Mouse (Mus musculus) v-Abl transformed pro-B cells (cell line): ENCODE data around the gene Hspa1b.
"Not testable (repeated sequence)": the region's sequence is repeated elsewhere in the genome, so short reads cannot be mapped to it uniquely, and the experiment has no call there.

Experiments used
- in situ Hi-C, 2 experiments: fragments of 400-800 bp; cut with MboI; formaldehyde crosslinking; loops; one replicate each; pipeline ENCODE4 v1.15.1; 2025; ENCODE audit not compliant: unreplicated experiment in 2 of 2

The Hspa1b gene

GRCm38 (mm10) chr17:34959130-34959778 lies at the start of gene Hspa1b:
Hspa1b (minus strand) TSS chr17:34959238.
- in situ Hi-C loops: not testable (repeated sequence)

- in situ Hi-C loops: loop anchor here in 1 of 2 experiments (10.0 kb wide), 1 partner anchor 227 kb away; the partner anchor contains the start of genes Atp6v1g2 and Nfkbil1
These were observed 48.5 kb upstream of the Hspa1b start for GRCm38 (mm10) chr17:35007387-35007991.

- in situ Hi-C loops: loop anchor here in 1 of 2 experiments (10.0 kb wide), 1 partner anchor 229 kb away; the partner anchor contains the start of genes Atp6v1g2 and Nfkbil1
These were observed 46.9 kb upstream of the Hspa1b start for GRCm38 (mm10) chr17:35005902-35006301.

GRCm38 (mm10) chr17:35005158-35005557 lies 46.1 kb upstream of the Hspa1b start:
- in situ Hi-C loops: loop anchor here in 1 of 2 experiments (10.0 kb wide), 1 partner anchor 230 kb away; the partner anchor contains the start of genes Atp6v1g2 and Nfkbil1

- in situ Hi-C loops: loop anchor here in 1 of 2 experiments (10.0 kb wide), 1 partner anchor 231 kb away; the partner anchor contains the start of genes Atp6v1g2 and Nfkbil1
These were observed 45.2 kb upstream of the Hspa1b start for GRCm38 (mm10) chr17:35004075-35004717.

- in situ Hi-C loops: loop anchor here in 1 of 2 experiments (10.0 kb wide), 1 partner anchor 232 kb away; the partner anchor contains the start of genes Atp6v1g2 and Nfkbil1
These were observed 44.2 kb upstream of the Hspa1b start for GRCm38 (mm10) chr17:35003022-35003838.

- in situ Hi-C loops: loop anchor here in 1 of 2 experiments (10.0 kb wide), 1 partner anchor 232 kb away; the partner anchor contains the start of genes Atp6v1g2 and Nfkbil1
These were observed 43.3 kb upstream of the Hspa1b start for GRCm38 (mm10) chr17:35002153-35002865.

- in situ Hi-C loops: loop anchor here in 1 of 2 experiments (10.0 kb wide), 1 partner anchor 233 kb away; the partner anchor contains the start of genes Atp6v1g2 and Nfkbil1
These were observed 42.6 kb upstream of the Hspa1b start for GRCm38 (mm10) chr17:35001452-35002152.

- in situ Hi-C loops: loop anchor here in 1 of 2 experiments (10.0 kb wide), 1 partner anchor 234 kb away; the partner anchor contains the start of genes Atp6v1g2 and Nfkbil1
These were observed 41.8 kb upstream of the Hspa1b start, which contains the start of gene Vars for GRCm38 (mm10) chr17:35000717-35001451. Vars (plus strand) TSS chr17:35000987.

GRCm38 (mm10) chr17:34999871-35000716 lies 41.1 kb upstream of the Hspa1b start:
- in situ Hi-C loops: loop anchor here in 1 of 2 experiments (10.0 kb wide), 1 partner anchor 235 kb away; the partner anchor contains the start of genes Atp6v1g2 and Nfkbil1

GRCm38 (mm10) chr17:34998526-34999430 lies 39.7 kb upstream of the Hspa1b start:
- in situ Hi-C loops: no loop called here

- in situ Hi-C loops: no loop called here
These were observed 38.1 kb upstream of the Hspa1b start for GRCm38 (mm10) chr17:34997142-34997483.

- in situ Hi-C loops: no loop called here
These were observed 37.5 kb upstream of the Hspa1b start for GRCm38 (mm10) chr17:34996411-34997141.

GRCm38 (mm10) chr17:34995927-34996326 lies 36.9 kb upstream of the Hspa1b start:
- in situ Hi-C loops: not testable (repeated sequence)

- in situ Hi-C loops: not testable (repeated sequence)
These were observed 36.2 kb upstream of the Hspa1b start for GRCm38 (mm10) chr17:34995192-34995591.
